Mouse (Mus musculus) olfactory bulb, adult 2 months (tissue): Measurements from ENCODE around the gene Tesk1.

Experiments used
- CTCF ChIP-seq: fragments of 200-500 bp; IDR thresholded peaks from 2 replicates; pipeline ENCODE4 v1.5.1; 2012; ENCODE audit warnings: low read depth, mild to moderate bottlenecking, low read length, moderate library complexity; ENCODE audit not compliant: insufficient read depth
- POLR2A ChIP-seq: fragments of 200-500 bp; IDR thresholded peaks from 2 replicates; pipeline ENCODE4 v1.6.1; 2012; ENCODE audit warnings: mild to moderate bottlenecking, low read depth, low read length, moderate library complexity; ENCODE audit not compliant: insufficient read depth

DNA sequence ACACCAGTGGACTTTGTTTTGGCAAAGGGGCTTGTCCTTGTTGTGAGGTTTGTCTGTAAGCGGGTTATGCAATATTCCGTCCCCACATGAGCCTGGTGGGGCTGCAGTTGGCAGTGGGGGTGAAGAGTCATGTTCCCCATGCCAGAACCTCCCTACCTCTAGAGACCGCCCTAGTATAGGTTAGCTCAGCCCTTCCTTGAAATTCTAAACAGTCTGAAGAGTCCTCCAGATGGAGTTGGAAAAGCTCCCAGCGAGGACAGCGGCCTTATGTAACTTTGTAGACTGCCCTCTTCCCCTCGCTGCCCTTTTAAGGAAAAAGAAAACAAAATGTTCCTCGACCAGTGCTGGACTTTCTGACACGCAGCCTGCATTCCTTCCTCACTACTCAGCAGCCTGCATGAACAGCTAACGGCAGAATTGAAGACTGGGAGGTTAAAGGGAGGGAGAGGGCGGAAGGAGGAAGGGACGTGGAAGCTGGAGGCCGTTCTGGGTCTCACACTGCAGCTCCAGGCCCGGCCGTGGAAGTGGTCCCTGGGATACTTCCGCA is 47.3 kb upstream of the Tesk1 start:
- no peak for TF ChIP-seq CTCF
- TF ChIP-seq POLR2A: no peak
